Mouse (Mus musculus) olfactory bulb, adult 2 months (tissue): Measurements from ENCODE around the gene Spata1.

ENCODE experiments used
- CTCF ChIP-seq: fragments of 200-500 bp; IDR thresholded peaks from 2 replicates; pipeline ENCODE4 v1.5.1; 2012; ENCODE audit warnings: low read depth, mild to moderate bottlenecking, low read length, moderate library complexity; ENCODE audit not compliant: insufficient read depth
- POLR2A ChIP-seq: fragments of 200-500 bp; IDR thresholded peaks from 2 replicates; pipeline ENCODE4 v1.6.1; 2012; ENCODE audit warnings: mild to moderate bottlenecking, low read depth, low read length, moderate library complexity; ENCODE audit not compliant: insufficient read depth

DNA sequence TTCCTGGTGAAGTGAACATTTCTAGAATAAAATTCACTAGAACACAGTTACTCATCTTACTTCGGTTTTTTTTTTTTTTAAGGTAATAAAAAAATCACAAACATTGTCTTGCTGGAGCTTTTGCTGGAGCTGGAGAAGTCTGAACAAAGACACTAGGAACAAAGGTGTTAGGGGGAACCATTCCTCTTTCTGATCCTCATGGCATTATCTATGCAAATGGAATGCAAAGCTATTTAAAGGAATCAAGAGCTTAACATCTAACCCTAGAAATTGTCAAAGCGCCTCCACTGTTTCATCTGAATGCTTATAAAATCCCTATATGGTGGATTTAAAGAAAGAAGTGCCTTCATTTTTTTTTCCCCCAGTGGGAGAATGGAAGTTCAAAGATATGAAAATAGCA lies 28.8 kb upstream of the Spata1 start:
- TF ChIP-seq CTCF = no peak
- no peak for TF ChIP-seq POLR2A
